Comparison of ENCODE assay signal across 8 mouse cellular contexts in genomic region chr6:56373046-56373751, GRCm38 (mm10).
DNase-seq lines count a peak whose midpoint lies in the region; ATAC-seq lines count a peak whose summit lies in the region.

No protein-coding gene starts in this region.

- no peak overlapping the region for H3K4me3 ChIP-seq in heart, embryonic 15.5 days
- no peak overlapping the region for H3K4me3 ChIP-seq in heart, embryonic 10.5 days
- no peak overlapping the region for H3K4me3 ChIP-seq in neural tube, embryonic 12.5 days
- H3K4me3 ChIP-seq in stomach, embryonic 15.5 days (replicated peaks): no peak overlapping the region

- peak overlapping the region; percentile 10; the same call in 1 of the 2 replicates for H3K4me2 ChIP-seq in heart, embryonic 15.5 days
- H3K4me2 ChIP-seq in neural tube, embryonic 12.5 days (replicated peaks): no peak overlapping the region
- no peak overlapping the region for H3K4me2 ChIP-seq in stomach, embryonic 15.5 days

- WGBS in heart, embryonic 15.5 days: 25% methylated on average over 10 of the region's 10 CpGs
- 46% methylated on average over 10 of the region's 10 CpGs for WGBS in heart, embryonic 10.5 days
- 61% methylated on average over 10 of the region's 10 CpGs for WGBS in neural tube, embryonic 12.5 days
- 38% methylated on average over 10 of the region's 10 CpGs for WGBS in stomach, embryonic 15.5 days

- DNase-seq in heart, embryonic 10.5 days (ENCODE audit: low spot score): no peak
- DNase-seq in neural tube, embryonic 10.5 days (ENCODE audit: extremely low spot score, low spot score): no peak
- DNase-seq in forelimb bud, embryonic 11.5 days (ENCODE audit: low read depth, low spot score): peak; percentile 16
- DNase-seq in layer of hippocampus, adult 9-10 months (ENCODE audit: low spot score): no peak

- peaks cover 27% of the 10 kb centered on the region for H3K4me1 ChIP-seq in heart, embryonic 15.5 days (replicated peaks)
- H3K4me1 ChIP-seq in heart, embryonic 10.5 days: peaks cover 9% of the 10 kb centered on the region; the same call in 1 of the 2 replicates
- H3K4me1 ChIP-seq in neural tube, embryonic 12.5 days: peaks cover 5% of the 10 kb centered on the region; the same call in 1 of the 2 replicates
- H3K4me1 ChIP-seq in stomach, embryonic 15.5 days: no peaks in the 10 kb centered on the region

- no peaks in the 10 kb centered on the region for H3K27me3 ChIP-seq in heart, embryonic 15.5 days
- no peaks in the 10 kb centered on the region for H3K27me3 ChIP-seq in heart, embryonic 10.5 days (ENCODE audit: insufficient read depth, poor library complexity, severe bottlenecking)
- H3K27me3 ChIP-seq in neural tube, embryonic 12.5 days (replicated peaks): no peaks in the 10 kb centered on the region; the same call in 1 of the 2 replicates
- no peaks in the 10 kb centered on the region for H3K27me3 ChIP-seq in stomach, embryonic 15.5 days (replicated peaks)

- H3K36me3 ChIP-seq in heart, embryonic 15.5 days: no peaks in the 10 kb centered on the region
- H3K36me3 ChIP-seq in heart, embryonic 10.5 days: no peaks in the 10 kb centered on the region
- no peaks in the 10 kb centered on the region for H3K36me3 ChIP-seq in neural tube, embryonic 12.5 days
- H3K36me3 ChIP-seq in stomach, embryonic 15.5 days: no peaks in the 10 kb centered on the region

- H3K9me3 ChIP-seq in heart, embryonic 15.5 days (replicated peaks): no peaks in the 10 kb centered on the region
- no peaks in the 10 kb centered on the region for H3K9me3 ChIP-seq in heart, embryonic 10.5 days
- H3K9me3 ChIP-seq in neural tube, embryonic 12.5 days: no peaks in the 10 kb centered on the region
- no peaks in the 10 kb centered on the region for H3K9me3 ChIP-seq in stomach, embryonic 15.5 days

- no peak overlapping the region for H3K9ac ChIP-seq in heart, embryonic 15.5 days
- no peak overlapping the region for H3K9ac ChIP-seq in neural tube, embryonic 12.5 days
- no peak overlapping the region for H3K9ac ChIP-seq in stomach, embryonic 15.5 days

- H3K27ac ChIP-seq in heart, embryonic 15.5 days: peak overlapping the region; percentile 82
- no peak overlapping the region for H3K27ac ChIP-seq in heart, embryonic 10.5 days
- no peak overlapping the region for H3K27ac ChIP-seq in neural tube, embryonic 12.5 days
- no peak overlapping the region for H3K27ac ChIP-seq in stomach, embryonic 15.5 days

- ATAC-seq in heart, embryonic 15.5 days (replicated peaks; ENCODE audit: insufficient number of reproducible peaks, insufficient read depth, low FRiP score, low read depth): peak; percentile 61
- ATAC-seq in neural tube, embryonic 12.5 days (ENCODE audit: low FRiP score, low read depth): peak; percentile 59; the same call in 1 of the 2 replicates
- peak; percentile 83 for ATAC-seq in stomach, embryonic 15.5 days (ENCODE audit: insufficient read depth, low FRiP score, low read depth)
- no peak for ATAC-seq in megakaryocyte, adult 5-6 weeks (ENCODE audit: poor library complexity, severe bottlenecking)
